Mouse (Mus musculus) urinary bladder, adult 18-20 months (tissue): ENCODE measurements around the gene Rcor3.
A peak's percentile ranks its signal among the peaks of the same experiment; 100 is the strongest.

ENCODE experiments used
- DNase-seq, 2 experiments: peaks; one replicate each; pipeline ENCODE4 v3.0.0; 2022; ENCODE audit warnings: low spot score in 2 of 2, mixed read lengths in 2 of 2

The Rcor3 gene

DNA sequence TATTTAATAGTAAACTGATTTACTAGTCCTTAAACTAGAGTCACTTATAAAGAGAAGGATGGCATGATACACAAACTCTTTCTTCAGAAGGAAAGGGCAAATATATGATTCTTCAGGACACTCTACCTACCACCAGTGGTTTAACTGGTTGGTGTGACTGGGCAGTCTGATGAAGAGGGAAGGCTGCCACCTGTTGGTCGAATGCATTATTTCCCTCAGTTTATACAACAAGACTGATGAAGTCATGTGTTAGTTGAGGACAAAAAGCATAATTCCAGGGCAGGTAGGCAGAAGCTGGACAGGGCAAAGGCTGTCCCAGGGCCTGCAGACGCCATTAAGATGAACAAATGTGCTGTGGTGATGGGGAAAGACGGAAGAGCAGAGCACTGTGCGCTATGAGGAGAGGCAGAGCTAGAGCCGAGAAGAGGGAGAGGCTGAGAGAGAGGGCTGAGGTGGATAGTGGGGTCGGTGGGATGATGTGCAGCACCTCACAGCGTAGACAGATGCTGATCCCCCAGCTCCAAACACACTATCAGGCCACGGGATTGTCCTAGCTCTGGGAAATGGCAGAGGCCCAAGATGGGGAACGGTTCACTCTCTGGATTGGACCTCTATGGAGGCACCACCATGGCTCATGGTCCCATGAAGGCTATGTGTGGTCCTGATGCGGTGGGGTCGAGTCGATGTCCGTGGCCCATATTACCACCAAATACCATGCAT is 43.3 kb downstream of the Rcor3 start:
- no peak for DNase-seq

DNA sequence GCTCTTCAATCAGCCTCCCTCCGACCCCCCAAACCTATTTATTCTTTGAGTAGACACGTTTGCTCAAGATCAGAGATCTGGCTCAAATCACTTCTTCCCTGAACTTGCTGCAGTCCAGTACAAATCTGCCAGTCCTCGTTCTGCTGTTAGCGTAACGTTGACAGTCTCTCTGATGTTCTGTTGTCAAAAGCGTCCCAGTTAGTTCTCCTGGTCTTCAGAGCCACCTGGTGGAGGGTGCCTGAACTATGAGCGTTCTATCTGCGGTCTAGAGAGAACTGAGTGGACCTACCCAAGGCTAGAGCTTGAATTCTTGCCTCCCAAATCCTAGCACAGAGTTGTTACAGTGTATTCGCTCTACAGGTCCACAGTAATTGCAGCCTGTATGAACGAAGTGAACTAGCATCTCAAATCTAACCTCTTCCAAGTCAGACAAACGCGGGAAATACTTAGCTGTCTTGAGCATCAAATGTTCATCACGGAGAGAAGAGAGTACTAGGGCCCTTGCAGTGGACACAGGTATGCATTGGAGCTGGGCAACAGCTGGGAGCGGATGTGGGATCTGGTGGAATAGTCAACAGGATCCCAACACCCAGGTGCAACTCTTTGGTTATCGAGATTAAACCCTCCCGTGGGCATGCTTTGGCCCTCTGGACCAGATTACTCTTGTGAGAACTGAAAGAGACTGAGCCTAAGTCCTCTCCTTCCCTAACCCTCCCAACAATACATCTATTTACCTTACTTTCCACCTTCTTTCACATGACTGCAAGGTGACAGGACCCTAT is 44.8 kb downstream of the Rcor3 start:
- peak; percentile 71 to 74 for DNase-seq

DNA sequence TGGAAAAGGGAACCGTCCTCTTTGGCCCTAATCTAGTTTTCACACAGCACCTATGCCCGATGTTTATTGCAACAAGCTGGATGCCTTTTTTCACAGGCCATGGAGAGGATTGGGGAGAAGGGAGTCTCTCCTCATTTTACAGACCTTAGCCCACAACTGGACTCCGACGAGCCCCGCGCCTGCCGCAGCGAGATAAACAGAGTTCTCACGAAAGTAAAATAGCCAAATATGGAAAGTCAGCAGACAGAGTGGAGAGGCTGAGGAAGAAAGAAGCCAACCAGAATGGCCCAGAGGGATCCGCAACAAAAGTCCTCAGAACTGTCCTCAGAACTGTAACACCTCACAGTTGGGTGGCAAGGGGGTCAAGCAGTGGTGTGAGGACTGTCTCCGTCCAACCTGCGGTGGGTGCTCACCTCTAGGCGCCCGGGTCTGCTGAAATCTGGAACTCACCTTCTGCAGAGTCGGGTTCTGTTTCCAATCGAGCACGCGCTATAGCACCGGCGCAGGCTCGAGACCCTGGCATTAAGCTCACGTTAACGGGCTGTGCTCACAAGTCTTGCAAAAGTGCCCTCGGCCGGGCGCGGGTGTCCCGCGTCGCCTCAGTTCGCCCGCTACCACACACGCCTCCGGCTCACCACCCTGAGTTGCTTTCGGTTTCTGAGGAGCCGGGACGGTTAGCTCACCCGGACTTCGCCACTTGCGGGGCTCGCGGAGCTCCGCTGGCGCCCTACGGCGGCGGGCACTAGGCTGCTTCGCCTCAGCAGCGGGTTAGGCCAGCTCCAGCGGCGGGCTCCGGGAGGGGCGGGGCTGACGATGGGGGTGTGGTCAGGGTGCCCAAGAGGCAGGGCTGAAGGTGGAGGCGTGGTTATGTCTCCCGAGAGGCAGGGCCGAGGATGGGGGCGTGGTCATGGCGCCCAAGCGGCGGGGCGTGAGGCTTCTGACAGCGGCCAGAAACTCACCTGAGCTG is 45.8 kb downstream of the Rcor3 start, which contains the start of gene Traf5:
Gene Traf5, minus strand, starts transcription at position 754 of the 967 bp plus-strand sequence.
- peak; percentile 96 for DNase-seq

DNA sequence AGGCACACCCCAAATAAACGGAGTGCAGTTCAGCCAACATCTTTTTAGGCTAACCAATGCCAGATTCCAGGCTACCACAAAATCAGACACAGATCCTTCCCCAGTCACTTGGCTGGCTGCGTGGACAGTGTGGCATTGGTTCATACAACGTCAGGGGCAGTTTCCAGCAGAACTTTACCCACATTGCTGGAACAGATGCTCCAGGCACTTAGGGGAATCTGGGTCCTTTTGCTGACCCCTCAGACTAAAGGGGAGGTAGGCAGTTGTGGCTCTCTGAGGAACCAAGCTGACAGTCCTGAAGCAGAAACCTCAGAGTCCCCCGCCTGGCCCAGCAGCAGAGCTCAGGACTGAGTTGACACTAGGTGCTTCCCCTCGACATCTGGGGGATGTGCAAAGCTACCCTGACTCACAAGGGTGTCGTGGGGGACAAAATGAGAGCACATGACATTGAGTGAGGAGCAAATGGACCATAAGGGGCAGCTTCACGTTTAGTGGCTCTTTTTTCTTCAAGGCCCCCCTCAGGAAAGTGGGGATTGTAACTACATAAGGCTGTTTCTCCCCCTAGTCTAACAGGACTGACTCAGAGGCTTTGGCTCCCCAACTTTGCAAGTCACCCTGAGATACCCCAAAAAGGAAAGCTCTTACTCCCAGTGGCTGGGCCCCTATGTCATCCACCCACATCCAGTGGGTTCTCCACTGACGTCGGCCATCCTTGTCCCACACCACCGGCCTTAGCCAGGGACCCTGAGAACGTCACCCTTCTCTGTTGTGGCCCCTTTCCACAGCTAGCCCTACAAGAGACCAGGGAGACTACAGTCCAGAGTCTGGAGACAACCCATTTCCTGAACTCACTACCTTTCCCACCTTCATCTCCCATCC is 46.9 kb downstream of the Rcor3 start:
- DNase-seq = no peak

DNA sequence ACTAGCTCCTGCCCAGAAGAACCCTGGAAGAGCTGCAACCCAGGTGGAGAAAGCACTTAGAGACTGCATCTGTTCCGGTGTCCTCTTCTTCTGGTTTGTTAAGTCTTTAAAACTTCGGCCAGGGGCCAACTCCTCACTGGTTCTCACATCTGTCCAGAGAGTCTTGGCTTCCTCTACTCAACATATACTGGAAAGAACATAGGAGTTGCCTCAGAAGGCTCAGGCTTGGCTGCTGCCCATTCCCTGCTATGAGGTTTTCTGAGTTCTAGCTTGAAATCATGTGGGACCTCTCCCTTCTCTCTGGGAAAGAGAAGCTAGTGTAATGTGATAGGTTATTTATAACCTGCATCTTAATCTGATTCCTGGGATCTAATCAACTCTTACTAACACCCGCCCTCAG is 47.6 kb downstream of the Rcor3 start:
- no peak for DNase-seq

DNA sequence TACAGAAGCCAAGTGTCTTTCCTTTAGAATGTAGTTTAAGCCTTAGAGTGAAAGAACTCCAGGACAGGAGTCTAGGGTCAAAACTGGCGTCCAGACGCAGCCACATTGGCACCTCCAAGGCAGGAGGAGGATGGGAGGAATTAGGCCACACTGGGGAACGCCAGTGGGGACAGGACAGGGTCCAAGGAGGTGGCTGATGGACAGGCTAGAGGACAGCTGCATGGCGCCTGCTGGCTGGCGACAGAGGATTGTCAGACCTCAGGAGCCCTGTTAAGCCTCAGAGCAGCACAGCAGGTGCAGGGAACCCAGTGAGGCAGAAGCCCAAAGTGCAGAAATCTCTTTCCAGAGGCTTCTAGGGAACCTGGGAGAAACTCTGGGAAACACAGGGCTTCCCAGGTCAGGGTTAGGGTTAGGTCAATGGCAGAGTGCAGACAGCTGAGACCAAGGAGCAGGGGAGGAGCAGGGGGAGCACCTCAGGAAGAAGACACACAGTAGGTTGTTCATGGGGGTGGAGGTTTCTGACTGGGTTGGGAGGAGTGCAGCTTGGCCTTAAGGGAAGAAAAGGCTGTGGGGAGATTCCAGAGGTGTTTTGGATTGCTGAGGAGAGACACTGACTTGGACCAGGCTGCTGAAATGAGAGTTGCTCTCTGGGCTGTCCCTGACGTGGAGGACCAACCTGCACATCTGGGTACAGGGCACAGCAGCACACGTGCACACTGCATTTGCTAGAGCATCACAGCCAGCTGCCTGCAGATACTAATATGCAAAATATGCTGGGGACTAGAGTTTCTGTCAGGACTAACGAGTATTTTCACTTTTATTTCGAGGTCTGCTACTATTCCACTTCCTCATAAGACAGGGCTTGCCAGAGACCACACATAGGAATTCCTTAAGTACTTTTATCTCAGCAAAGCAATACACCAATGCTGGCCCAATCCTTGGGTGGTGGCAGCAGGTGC is 48.4 kb downstream of the Rcor3 start:
- no peak for DNase-seq

DNA sequence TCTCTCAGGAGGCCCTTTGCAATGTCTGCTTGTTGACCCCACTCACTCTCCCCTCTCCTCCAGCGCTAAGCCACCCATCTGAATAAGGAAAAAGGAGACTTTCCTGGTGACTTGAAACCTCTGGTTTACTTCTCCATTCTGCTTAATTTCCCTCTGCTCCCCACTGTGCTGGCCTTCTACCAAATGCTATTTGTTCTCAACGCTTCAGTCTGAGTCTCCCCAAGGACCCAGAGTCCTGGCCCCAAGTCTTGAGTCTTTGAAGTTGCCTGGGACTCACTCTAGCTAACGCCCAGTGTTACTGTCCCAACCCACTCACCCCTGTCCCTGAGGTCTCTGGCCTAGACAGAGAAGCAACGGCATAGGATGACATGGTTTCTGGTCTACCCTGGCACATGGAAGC is 49.9 kb downstream of the Rcor3 start:
- no peak for DNase-seq

DNA sequence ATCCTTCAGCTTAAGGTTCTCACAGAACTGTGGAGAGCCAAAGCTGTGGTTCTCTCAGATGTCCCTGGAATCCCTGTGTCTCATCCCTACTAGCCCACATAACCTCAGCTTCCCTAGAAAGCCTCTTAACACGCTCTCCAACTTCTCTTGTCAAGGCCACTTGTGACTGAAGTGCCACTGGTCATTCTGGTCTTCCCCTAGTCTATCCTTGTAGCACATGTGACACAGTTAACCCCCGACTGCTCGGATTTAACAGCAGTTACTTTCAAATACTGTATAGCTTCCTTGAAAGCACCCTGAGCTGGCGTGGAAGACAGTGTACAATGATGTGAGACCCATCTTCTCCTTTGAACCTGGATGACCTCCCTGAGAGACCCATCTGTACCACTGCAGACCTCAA is 50.8 kb downstream of the Rcor3 start:
- no peak for DNase-seq

DNA sequence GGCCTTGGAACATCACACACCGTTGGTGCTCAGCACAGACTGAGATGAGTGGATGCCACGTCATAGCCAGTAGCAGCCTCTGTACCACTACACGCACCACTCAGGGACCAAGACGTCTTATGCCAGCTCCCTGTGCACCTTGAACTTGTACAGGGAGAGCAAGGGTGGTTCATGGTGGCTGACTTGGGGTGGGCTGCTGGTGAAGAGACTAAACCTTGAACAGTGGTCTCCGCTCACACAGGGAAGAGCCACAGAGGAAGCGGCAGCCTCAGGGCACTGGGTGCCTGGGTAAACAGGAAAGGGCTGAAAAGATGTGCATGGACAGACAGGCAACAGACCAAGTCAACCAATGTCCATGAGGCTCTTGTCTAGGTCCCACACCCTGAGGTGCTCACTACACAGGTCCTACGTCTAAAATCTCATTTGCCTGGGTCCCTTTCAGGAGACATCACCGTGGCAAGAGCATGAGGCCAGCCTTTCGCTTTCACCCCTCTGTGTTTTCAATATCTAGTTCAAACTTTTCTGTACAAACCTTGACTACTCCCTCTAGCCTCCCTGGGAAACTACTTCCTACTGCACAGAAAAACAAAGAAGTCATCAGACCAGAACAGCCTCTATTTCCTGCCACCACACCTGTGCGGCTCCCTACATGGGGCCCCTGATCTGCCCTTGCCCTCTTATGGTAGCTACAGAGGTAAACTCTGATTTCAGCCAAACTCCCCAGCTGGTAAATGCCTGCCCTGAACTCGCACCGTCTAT is 51.4 kb downstream of the Rcor3 start:
- no peak for DNase-seq

DNA sequence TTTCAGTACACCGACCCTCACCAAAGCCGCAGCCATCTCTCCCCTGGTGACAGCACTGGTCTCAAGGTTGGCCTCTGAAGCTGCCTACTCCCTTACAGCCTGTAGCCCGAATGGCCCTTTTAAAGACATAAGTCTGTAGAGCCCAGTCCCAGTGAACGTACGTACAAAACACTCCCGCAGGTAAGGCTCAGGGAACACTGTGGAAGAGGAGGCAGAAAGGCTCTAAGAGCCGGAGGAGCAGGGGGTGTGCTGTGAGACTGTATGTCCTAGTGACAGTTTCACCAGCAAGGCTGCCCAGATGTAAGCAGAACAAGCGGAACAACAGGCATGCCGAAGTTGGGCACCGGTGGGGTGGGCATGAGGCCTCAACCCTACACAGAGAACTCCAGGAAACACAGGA is 52.6 kb downstream of the Rcor3 start:
- no peak for DNase-seq

DNA sequence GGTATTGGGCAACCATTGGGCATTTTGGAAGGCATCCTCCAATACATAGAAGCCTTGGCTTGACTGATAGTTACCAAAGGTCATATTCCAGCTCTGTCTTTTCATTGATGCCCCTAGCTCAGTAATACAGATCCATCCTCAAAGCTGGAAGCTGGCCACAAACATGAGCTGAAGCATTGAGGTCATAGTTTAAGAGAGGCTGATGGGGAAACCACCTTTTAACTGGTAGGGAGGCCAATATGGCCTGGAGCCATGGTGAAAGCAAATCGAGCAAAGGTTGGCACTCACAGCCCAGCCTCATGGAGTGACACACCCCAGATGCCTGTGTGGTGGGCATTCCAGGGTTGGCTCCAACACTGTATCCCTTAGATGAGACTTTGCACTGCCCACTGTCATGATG is 55.2 kb downstream of the Rcor3 start:
- no peak for DNase-seq

DNA sequence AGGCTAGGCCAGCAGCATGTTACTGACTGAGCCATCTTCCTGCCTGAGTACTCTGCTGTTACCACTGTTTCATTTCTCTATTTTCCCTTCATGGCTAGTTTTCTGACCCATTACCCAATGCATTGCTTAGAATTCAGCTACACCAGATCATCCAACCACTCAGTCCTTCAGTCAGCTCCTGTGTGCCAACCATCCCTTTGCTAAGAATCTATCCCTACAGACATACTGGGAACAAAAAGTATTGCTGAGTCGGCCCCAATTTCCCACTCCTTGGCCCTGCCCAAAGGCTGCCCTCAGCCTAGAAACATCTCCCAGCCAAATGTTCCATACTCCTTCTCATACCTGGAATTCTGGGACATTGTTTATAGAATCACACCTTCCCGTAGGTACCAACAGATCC is 56.7 kb downstream of the Rcor3 start:
- DNase-seq = no peak

DNA sequence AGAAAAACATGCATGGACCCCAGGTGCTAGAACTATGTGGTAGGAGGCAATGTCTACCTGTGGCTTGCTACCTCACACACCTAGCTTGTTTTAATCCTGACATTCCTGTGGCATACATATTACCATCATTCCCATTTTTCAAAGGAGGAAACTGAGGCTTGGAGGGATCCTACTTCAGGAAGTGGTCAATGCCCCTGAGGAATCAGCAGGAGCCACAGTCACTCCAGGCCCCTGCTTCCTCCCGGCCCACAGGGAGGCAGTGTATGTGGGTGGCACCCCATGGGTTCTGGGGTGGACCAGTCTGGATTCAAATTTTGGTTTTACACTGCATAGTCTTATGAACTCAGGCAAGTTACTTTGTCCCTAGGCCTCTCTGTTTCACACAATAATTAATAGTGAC is 58.7 kb downstream of the Rcor3 start:
- DNase-seq = no peak

DNA sequence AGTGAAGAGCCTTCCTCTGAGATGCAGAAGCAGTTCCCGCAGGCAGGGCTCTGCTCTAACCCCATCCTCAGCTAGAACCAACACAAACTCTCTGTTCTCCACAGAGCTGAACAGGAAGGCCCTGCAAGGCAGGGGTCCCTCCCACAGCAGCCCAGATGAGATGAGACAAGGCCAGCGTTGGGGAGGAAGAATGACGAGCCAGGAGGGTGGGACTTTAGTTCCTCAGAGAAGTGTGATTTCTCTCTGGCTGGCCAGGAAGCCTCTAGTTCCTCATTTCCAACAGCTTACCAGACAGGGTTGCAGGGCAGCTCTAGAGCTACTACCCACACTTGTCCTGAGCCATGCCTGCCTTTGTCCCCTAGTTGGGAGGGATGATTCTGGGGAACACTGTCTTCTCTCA is 59.5 kb downstream of the Rcor3 start:
- DNase-seq = peak in 1 of 2 experiments; percentile 53

DNA sequence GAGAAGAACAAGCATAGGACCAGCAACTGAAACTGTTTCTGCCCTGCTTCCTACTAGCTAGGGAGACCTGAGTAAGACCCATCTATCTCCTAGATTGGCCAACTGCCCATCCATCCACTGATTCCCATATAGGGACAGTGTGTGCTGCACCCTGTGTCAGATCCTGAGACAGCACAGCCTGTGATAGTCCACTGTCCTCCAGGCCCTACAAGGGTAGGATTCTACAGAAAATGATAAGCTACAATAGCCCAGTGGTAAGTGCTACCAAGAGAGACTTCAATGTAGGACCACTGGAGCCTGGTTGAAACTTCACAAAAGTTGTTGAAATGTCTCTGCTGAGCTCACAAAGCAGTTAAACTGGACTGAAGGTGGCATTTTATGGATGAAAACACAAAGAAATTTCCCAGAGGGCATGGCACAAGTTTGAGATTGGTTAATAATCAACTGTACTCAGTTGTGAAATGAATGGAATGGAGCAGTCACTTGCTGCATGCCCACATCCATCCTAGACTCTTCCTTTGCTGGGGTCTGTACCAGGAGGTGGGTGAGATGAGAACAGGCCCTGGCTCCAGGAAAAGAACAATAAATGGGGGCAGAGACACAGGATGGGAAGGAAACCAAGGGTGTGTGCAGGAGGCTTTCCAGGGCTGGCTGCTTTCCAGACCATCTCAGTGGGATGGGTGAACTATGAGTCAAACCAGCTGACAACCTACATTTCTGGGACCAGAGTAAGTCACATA is 60.9 kb downstream of the Rcor3 start:
- DNase-seq = no peak

DNA sequence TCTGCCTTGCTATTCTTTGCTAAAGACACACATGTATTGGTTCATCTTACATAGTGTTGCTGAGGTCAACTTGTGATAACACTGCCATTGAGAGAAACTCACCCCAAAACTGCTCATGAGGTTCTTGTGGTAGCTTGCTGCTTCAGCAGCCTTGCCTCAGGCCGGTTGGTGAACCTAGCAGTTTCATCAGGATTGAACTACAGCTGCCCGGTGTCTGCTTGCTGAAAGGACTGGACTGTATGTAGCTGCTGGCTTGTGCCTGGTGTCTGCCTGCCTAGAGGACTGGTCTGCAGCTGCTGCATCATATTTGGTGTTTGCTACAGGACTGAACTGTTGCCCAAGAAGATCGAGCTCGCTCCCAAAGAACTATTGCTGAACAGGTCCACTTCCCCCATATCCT is 61.8 kb downstream of the Rcor3 start:
- no peak for DNase-seq

DNA sequence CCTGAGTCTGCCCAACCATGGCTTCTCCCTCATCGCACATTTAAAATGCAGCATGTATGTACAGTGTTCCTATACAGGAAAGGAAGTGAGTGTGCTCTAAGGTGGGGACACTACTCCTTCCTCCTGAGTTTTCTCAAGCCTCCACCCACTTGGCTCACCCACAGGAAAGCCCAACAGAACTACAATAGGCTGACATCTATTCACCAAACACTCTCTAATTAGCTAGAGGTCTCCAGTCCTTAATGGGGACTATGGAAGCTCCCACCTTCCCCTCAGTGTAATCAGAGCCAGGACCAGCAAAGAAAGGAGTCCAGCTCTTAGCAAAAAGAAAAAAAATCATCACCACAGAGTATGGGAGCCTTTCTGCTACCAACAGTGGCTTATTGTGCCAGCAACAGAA is 63.0 kb downstream of the Rcor3 start:
- DNase-seq = no peak

DNA sequence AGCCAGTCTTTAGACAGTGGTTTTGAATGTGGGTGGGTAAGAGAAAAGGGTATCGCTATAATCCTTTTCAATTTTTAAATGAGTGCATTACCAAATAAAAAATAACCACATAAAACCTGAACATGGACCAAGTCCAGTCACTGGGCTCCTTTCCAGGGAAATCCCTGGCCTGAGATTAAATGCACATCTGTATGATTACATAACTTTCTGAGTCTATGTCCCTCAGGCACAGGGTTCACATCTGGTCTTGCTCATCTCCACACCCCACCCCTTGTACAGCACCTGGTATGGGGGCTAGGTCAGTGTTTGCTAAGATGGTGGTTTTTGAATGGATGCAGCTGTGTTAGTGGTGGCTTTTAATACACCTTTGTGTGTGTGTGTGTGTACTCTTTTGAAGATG is 65.4 kb downstream of the Rcor3 start:
- DNase-seq = no peak
